8 mouse cellular contexts compared by ENCODE assay signal in genomic region chr10:76203798-76204283, GRCm38 (mm10). TPM values are rescaled to one million over a fixed set of nuclear protein-coding genes. Genes with fewer than 3 reads are reported as not detected.
DNase-seq lines count a peak whose midpoint lies in the region; ATAC-seq and TF ChIP-seq lines count a peak whose summit lies in the region.

No protein-coding gene starts in this region.

- H3K4me2 ChIP-seq in kidney, embryonic 15.5 days: peak overlapping the region; percentile 58
- peak overlapping the region; percentile 59 for H3K4me2 ChIP-seq in lung, postnatal 0 days (replicated peaks; ENCODE audit: low read depth, low read length)

- peak; percentile 63 for TF ChIP-seq CTCF in lung, postnatal 0 days (IDR thresholded peaks at IDR 0.05)

- H3K4me1 ChIP-seq in heart, embryonic 10.5 days: peaks cover 6% of the 10 kb centered on the region; the same call in 1 of the 2 replicates
- H3K4me1 ChIP-seq in kidney, embryonic 15.5 days: 0 out of 2 replicates have a peak, but pooled peaks cover 4% of the 10 kb centered on the region
- H3K4me1 ChIP-seq in lung, postnatal 0 days (ENCODE audit: insufficient read depth, low read depth, low read length): no peaks in the 10 kb centered on the region

- peaks cover 11% of the 10 kb centered on the region; the same call in 1 of the 2 replicates for H3K27me3 ChIP-seq in heart, embryonic 10.5 days (ENCODE audit: insufficient read depth, poor library complexity, severe bottlenecking)
- no peaks in the 10 kb centered on the region for H3K27me3 ChIP-seq in kidney, embryonic 15.5 days
- H3K27me3 ChIP-seq in lung, postnatal 0 days (replicated peaks; ENCODE audit: insufficient read depth, low read length): no peaks in the 10 kb centered on the region

- H3K4me3 ChIP-seq in heart, embryonic 10.5 days: peak overlapping the region; percentile 58
- H3K4me3 ChIP-seq in kidney, embryonic 15.5 days (replicated peaks): peak overlapping the region; percentile 42
- peak overlapping the region; percentile 20; the same call in 1 of the 2 replicates for H3K4me3 ChIP-seq in lung, postnatal 0 days (ENCODE audit: low read depth, low read length)

- H3K27ac ChIP-seq in heart, embryonic 10.5 days: peak overlapping the region; percentile 59
- no peak overlapping the region for H3K27ac ChIP-seq in kidney, embryonic 15.5 days
- H3K27ac ChIP-seq in lung, postnatal 0 days (ENCODE audit: low read length): no peak overlapping the region

- TF ChIP-seq EP300 in lung, postnatal 0 days (IDR thresholded peaks at IDR 0.05): no peak

- peak; percentile 52 for DNase-seq in testis, postnatal 10 days (ENCODE audit: low spot score)
- no peak for DNase-seq in testis, postnatal 14 days (ENCODE audit: low spot score)
- DNase-seq in cerebellum, adult 9-11 months: peak; percentile 35
- peak; percentile 74 for DNase-seq in heart, embryonic 10.5 days (ENCODE audit: low spot score)
- peak; percentile 66 for DNase-seq in lung, postnatal 0 days (ENCODE audit: low spot score)
- peak; percentile 28 for DNase-seq in right cerebral cortex, postnatal 25 days
- DNase-seq in gastrocnemius, adult 8-10 months (ENCODE audit: low spot score in 2 of 2): no peak

- peaks cover 25% of the 10 kb centered on the region for H3K36me3 ChIP-seq in heart, embryonic 10.5 days
- peaks cover 24% of the 10 kb centered on the region for H3K36me3 ChIP-seq in kidney, embryonic 15.5 days
- H3K36me3 ChIP-seq in lung, postnatal 0 days (ENCODE audit: insufficient read depth, low read length): no peaks in the 10 kb centered on the region

- no peaks in the 10 kb centered on the region for H3K9me3 ChIP-seq in heart, embryonic 10.5 days
- H3K9me3 ChIP-seq in kidney, embryonic 15.5 days (replicated peaks): no peaks in the 10 kb centered on the region
- H3K9me3 ChIP-seq in lung, postnatal 0 days (ENCODE audit: low read length): no peaks in the 10 kb centered on the region

- peak overlapping the region; percentile 29; the same call in 1 of the 2 replicates for H3K9ac ChIP-seq in kidney, embryonic 15.5 days
- no peak overlapping the region for H3K9ac ChIP-seq in lung, postnatal 0 days (replicated peaks; ENCODE audit: low read depth)

- no peak for ATAC-seq in kidney, embryonic 15.5 days (replicated peaks; ENCODE audit: low FRiP score)
- ATAC-seq in lung, postnatal 0 days: no peak

- WGBS in heart, embryonic 10.5 days: 10% methylated on average over 18 of the region's 18 CpGs
- 9% methylated on average over 17 of the region's 18 CpGs for WGBS in kidney, embryonic 15.5 days
- 18% methylated on average over 18 of the region's 18 CpGs for WGBS in lung, postnatal 0 days

RNA-seq across cellular contexts. Expression of gene Prmt2, which starts 33.8 kb away (rescaled TPM):
- 57.3 and 63.0 TPM in 2 replicates for polyA plus RNA-seq in heart, embryonic 10.5 days (2016; fragmentation: Nextera tagmentation; extraction: Ambion mirVana)
- polyA plus RNA-seq in kidney, embryonic 15.5 days (2015; fragmentation: Nextera tagmentation; extraction: Ambion mirVana): 54.5 and 58.9 TPM in 2 replicates
- polyA plus RNA-seq in lung, postnatal 0 days (2015; fragmentation: Nextera tagmentation; extraction: Ambion mirVana): 50.8 and 58.8 TPM in 2 replicates
- 1 to 10 TPM; 2.1 to 3.3 (median 3.0) TPM for total RNA-seq in gastrocnemius, adult 8-10 months (2022)

RNA-seq across cellular contexts. Expression of gene S100b, which starts 49.8 kb away (rescaled TPM):
- 0.10 and 0.11 TPM in 2 replicates for polyA plus RNA-seq in heart, embryonic 10.5 days (2016; fragmentation: Nextera tagmentation; extraction: Ambion mirVana)
- 0.50 and 0.84 TPM in 2 replicates for polyA plus RNA-seq in kidney, embryonic 15.5 days (2015; fragmentation: Nextera tagmentation; extraction: Ambion mirVana)
- polyA plus RNA-seq in lung, postnatal 0 days (2015; fragmentation: Nextera tagmentation; extraction: Ambion mirVana): 1.3 and 1.9 TPM in 2 replicates
- 1 to 10 TPM; 1.2 to 3.0 (median 2.4) TPM for total RNA-seq in gastrocnemius, adult 8-10 months (2022)

RNA-seq across cellular contexts. Expression of gene Slc5a4a, which starts 56.6 kb away (rescaled TPM):
- not detected in 2 replicates for polyA plus RNA-seq in heart, embryonic 10.5 days (2016; fragmentation: Nextera tagmentation; extraction: Ambion mirVana)
- polyA plus RNA-seq in kidney, embryonic 15.5 days (2015; fragmentation: Nextera tagmentation; extraction: Ambion mirVana): not detected in 2 replicates
- polyA plus RNA-seq in lung, postnatal 0 days (2015; fragmentation: Nextera tagmentation; extraction: Ambion mirVana): not detected in 2 replicates
- total RNA-seq in gastrocnemius, adult 8-10 months (2022): not detected

Comparison
In these comparisons a context has a peak if more than half of its experiments do, and no peak if none do; other contexts are left out.
1. DNase-seq: peak in testis, postnatal 10 days (single experiment), cerebellum, adult 9-11 months (single experiment), heart, embryonic 10.5 days (single experiment), lung, postnatal 0 days (single experiment) and right cerebral cortex, postnatal 25 days (single experiment); none in testis, postnatal 14 days (single experiment) and gastrocnemius, adult 8-10 months (0 of 2).
2. Peak in every context shown above with its lines, with median percentiles within 50 percentile points of each other: H3K4me3 ChIP-seq.